Mouse (Mus musculus): ENCODE data around the gene Adcy9. TPM values are rescaled to one million over a fixed set of nuclear protein-coding genes. Genes with fewer than 3 reads are reported as not detected.

Gene Adcy9
- polyA plus RNA-seq, 1 experiment: 3.3 TPM

DNA sequence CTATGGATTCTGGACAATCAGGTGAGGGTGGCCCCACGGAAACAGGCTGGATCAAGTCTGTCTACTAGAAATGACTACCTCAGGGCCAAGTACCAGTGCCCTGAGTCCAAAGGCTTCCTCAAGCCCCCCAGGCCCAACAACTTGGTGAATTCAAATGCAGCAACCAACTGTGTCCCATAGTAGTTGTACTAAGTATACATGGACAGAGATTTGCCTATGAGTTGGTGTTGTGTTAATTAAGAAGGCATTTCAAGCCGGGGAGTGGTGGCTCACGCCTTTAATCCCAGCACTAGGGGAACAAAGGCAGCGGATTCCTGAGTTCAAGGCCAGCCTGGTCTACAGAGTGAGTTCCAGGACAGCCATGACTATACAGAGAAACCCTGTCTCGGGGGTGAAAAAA lies 143.7 kb downstream of the Adcy9 start:
- Histone ChIP-seq H3K4me3 (ENCODE audit: extremely low read depth, insufficient read depth, insufficient read length) (no peak overlapping the region), H3K27me3 (ENCODE audit: control insufficient read depth, insufficient read depth, low read length) (no peaks in the 10 kb centered on the region), H3K36me3 (ENCODE audit: control insufficient read depth, insufficient read depth, low read length) (no peaks in the 10 kb centered on the region), H3K27ac (ENCODE audit: insufficient read depth, low read length) (no peak overlapping the region), H3K4me1 (ENCODE audit: control insufficient read depth, insufficient read depth, insufficient read length) (no peaks in the 10 kb centered on the region)
- no peak for TF ChIP-seq POLR2A (IDR thresholded peaks at IDR 0.05; ENCODE audit: low read depth, low read length)
- no peak for TF ChIP-seq CTCF (IDR thresholded peaks at IDR 0.05; ENCODE audit: extremely low read depth, insufficient read depth, insufficient read length, insufficient replicate concordance)
- no peak for DNase-seq (ENCODE audit: low read depth in 1 of 2, low spot score in 2 of 2)
- 80% methylated on average over 5 of the region's 5 CpGs for WGBS

DNA sequence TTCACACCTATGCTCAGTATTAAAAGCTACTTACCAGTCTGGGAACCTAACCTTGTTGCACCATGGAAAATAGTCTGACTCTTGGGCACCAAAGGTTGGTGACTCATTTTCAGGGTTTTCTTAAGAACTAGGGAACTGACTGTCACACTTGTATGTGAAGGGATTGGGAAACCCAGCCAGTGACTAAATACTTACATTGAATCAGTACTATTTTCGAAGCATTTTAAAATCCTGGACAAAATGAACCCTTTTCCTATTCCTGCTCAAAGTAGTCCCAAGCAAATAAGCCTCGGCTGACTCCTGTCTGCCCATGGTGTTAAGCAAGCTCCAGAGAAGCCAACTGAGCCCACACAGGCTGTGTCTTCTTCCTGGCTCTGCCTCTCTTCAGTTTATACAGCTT lies 144.1 kb downstream of the Adcy9 start:
- Histone ChIP-seq H3K27me3 (ENCODE audit: control insufficient read depth, insufficient read depth, low read length) (no peaks in the 10 kb centered on the region), H3K36me3 (ENCODE audit: control insufficient read depth, insufficient read depth, low read length) (no peaks in the 10 kb centered on the region), H3K4me3 (ENCODE audit: extremely low read depth, insufficient read depth, insufficient read length) (no peak overlapping the region), H3K27ac (ENCODE audit: insufficient read depth, low read length) (no peak overlapping the region), H3K4me1 (ENCODE audit: control insufficient read depth, insufficient read depth, insufficient read length) (no peaks in the 10 kb centered on the region)
- DNase-seq (ENCODE audit: low read depth in 1 of 2, low spot score in 2 of 2): no peak
- WGBS: 69% methylated on average over 2 of the region's 2 CpGs
- TF ChIP-seq POLR2A (IDR thresholded peaks at IDR 0.05; ENCODE audit: low read depth, low read length): no peak
- TF ChIP-seq CTCF (IDR thresholded peaks at IDR 0.05; ENCODE audit: extremely low read depth, insufficient read depth, insufficient read length, insufficient replicate concordance): no peak

DNA sequence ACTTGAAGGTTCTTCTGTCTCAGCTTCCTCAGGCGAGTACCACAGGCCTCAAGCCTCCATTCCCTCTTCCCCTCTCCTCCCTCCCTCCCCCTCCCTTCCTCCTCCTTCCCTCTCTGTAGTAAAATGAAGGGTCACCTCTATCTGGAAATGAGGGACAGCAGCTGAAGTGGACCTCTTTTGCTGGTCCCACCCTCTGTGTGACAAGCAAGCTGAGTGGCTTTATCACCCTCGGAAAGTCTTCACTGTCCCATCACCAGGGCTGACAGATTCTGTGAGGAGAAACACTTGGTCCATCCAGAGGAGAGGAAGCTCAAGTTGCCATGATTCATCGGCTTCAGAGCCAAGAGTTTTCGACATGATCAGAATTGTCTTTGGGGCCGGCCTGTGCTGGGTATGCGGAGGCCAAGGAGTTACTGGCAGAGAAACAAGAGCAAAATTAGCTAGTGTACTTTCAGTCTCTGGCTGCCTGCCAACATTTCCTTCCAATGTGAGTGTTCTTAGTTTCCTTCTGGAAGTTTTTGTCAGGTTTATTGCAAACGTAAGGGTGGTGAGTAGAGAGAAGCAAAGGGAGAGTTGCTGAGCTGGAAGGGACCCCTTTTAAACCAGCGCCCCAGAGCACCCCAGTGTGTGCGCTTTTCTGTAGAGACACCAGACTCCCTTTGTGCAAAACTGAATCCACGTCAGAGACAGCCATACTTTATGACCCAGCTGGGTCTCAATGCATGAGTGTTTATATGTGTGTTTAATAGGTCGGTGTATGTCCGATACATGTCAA lies 146.4 kb downstream of the Adcy9 start:
- TF ChIP-seq CTCF (IDR thresholded peaks at IDR 0.05; ENCODE audit: extremely low read depth, insufficient read depth, insufficient read length, insufficient replicate concordance) (no peak), POLR2A (IDR thresholded peaks at IDR 0.05; ENCODE audit: low read depth, low read length) (no peak)
- no peak for DNase-seq (ENCODE audit: low read depth in 1 of 2, low spot score in 2 of 2)
- no peak overlapping the region for H3K4me3 ChIP-seq (ENCODE audit: extremely low read depth, insufficient read depth, insufficient read length)
- 79% methylated on average over 12 of the region's 12 CpGs for WGBS
- H3K36me3 ChIP-seq (ENCODE audit: control insufficient read depth, insufficient read depth, low read length): no peaks in the 10 kb centered on the region
- no peaks in the 10 kb centered on the region for H3K27me3 ChIP-seq (ENCODE audit: control insufficient read depth, insufficient read depth, low read length)
- no peak overlapping the region for H3K27ac ChIP-seq (ENCODE audit: insufficient read depth, low read length)
- H3K4me1 ChIP-seq (ENCODE audit: control insufficient read depth, insufficient read depth, insufficient read length): no peaks in the 10 kb centered on the region

DNA sequence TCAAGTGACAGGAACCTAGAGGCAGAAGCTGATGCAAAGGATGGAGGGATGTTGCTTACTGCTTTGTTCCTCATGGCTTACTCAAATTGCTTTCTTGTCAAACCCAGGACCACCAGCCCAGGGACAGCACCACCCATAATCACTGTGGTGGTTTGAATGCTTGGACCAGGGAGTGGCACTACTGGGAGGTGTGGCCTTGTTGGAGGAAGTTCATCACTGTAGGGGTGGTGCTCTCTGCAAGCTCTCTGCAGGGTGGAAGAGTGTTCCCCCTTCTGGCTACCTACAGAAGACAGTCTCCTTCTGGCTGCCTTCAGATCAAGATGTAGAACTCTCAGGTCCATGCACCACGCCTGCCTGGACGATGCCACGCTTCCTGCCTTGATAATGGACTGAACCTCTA lies 148.0 kb downstream of the Adcy9 start:
- 72% methylated on average over 3 of the region's 3 CpGs for WGBS

DNA sequence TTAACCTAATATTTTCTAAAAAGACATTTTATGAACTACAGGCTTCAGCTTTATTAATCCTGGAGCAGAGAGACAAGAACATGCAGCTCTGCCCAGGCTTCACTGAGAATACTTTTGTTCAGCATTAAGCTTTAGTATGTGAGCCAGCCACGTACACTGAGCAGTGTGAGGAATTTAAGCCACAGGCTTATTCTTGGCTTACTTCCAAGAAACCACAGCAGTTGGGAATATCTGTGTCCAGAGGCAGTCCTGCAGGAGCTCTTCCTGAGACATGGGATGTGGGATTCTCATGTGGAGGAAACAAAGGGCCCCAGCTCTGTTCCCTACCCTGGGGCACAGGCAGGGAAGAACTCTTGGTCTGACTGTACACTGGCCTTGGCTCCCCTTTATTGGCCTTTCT lies 149.4 kb downstream of the Adcy9 start:
- H3K36me3 ChIP-seq (ENCODE audit: control insufficient read depth, insufficient read depth, low read length): no peaks in the 10 kb centered on the region
- WGBS: 76% methylated on average over 1 of the region's 1 CpGs
- no peak overlapping the region for H3K4me3 ChIP-seq (ENCODE audit: extremely low read depth, insufficient read depth, insufficient read length)
- no peaks in the 10 kb centered on the region for H3K27me3 ChIP-seq (ENCODE audit: control insufficient read depth, insufficient read depth, low read length)
- no peaks in the 10 kb centered on the region for H3K4me1 ChIP-seq (ENCODE audit: control insufficient read depth, insufficient read depth, insufficient read length)
- DNase-seq (ENCODE audit: low read depth in 1 of 2, low spot score in 2 of 2): no peak
- TF ChIP-seq POLR2A (IDR thresholded peaks at IDR 0.05; ENCODE audit: low read depth, low read length): no peak
- no peak overlapping the region for H3K27ac ChIP-seq (ENCODE audit: insufficient read depth, low read length)

More for the DNA sequence above, 148.0 kb downstream of the Adcy9 start:
- Histone ChIP-seq H3K36me3 (ENCODE audit: control insufficient read depth, insufficient read depth, low read length) (no peaks in the 10 kb centered on the region), H3K4me1 (ENCODE audit: control insufficient read depth, insufficient read depth, insufficient read length) (no peaks in the 10 kb centered on the region), H3K27me3 (ENCODE audit: control insufficient read depth, insufficient read depth, low read length) (no peaks in the 10 kb centered on the region), H3K27ac (ENCODE audit: insufficient read depth, low read length) (no peak overlapping the region), H3K4me3 (ENCODE audit: extremely low read depth, insufficient read depth, insufficient read length) (no peak overlapping the region)
- DNase-seq (ENCODE audit: low read depth in 1 of 2, low spot score in 2 of 2): no peak
- TF ChIP-seq CTCF (IDR thresholded peaks at IDR 0.05; ENCODE audit: extremely low read depth, insufficient read depth, insufficient read length, insufficient replicate concordance): no peak
- TF ChIP-seq POLR2A (IDR thresholded peaks at IDR 0.05; ENCODE audit: low read depth, low read length): no peak

DNA sequence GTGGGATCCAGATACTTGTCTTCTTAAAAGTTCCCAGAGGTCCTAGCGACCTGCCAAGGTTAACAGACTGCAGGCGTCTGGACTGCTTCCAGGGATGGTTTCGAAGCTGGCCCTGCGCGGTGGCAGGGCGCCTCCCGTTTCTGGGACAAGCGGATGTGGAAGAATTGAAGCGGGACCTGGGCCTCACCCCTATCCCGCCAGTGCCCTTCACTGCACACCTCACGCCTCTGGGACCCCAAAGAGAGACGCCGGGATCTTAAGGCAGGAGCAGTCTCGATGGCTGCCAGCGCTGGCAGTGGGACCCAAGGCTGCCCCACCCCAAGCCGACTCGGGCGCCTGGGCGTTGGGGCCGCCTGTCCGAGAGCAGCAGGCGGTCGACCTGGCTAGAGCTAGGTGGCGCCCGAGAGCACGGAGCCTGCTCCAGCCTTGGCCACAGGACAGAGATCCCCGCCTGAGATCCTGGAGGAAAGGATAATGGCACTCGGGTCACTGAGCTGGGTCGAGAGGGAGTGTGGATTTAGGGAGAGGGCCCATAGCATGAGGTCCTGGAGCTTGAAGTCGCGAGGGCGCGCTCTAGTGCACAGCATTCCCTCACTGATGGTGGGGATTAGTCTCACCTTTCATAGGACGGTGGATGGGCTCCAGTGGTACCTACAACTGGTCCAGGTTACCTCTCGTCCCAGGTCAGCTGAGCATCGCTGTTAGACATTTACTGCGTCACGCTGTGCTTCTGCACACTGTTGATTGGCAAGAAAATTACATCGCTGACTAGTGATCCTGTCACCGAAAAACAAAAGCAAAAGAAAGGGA lies 152.2 kb downstream of the Adcy9 start:
- no peaks in the 10 kb centered on the region for H3K27me3 ChIP-seq (ENCODE audit: control insufficient read depth, insufficient read depth, low read length)
- DNase-seq (ENCODE audit: low read depth in 1 of 2, low spot score in 2 of 2): peak in 1 of 2 experiments; percentile 59
- H3K27ac ChIP-seq (ENCODE audit: insufficient read depth, low read length): no peak overlapping the region
- H3K4me3 ChIP-seq (ENCODE audit: extremely low read depth, insufficient read depth, insufficient read length): peak overlapping the region; percentile 37; the same call in 1 of the 2 replicates
- no peak for TF ChIP-seq POLR2A (IDR thresholded peaks at IDR 0.05; ENCODE audit: low read depth, low read length)
- peak; percentile 91 for TF ChIP-seq CTCF (IDR thresholded peaks at IDR 0.05; ENCODE audit: extremely low read depth, insufficient read depth, insufficient read length, insufficient replicate concordance)
- no peaks in the 10 kb centered on the region for H3K36me3 ChIP-seq (ENCODE audit: control insufficient read depth, insufficient read depth, low read length)
- H3K4me1 ChIP-seq (ENCODE audit: control insufficient read depth, insufficient read depth, insufficient read length): no peaks in the 10 kb centered on the region
- WGBS: 13% methylated on average over 40 of the region's 40 CpGs

DNA sequence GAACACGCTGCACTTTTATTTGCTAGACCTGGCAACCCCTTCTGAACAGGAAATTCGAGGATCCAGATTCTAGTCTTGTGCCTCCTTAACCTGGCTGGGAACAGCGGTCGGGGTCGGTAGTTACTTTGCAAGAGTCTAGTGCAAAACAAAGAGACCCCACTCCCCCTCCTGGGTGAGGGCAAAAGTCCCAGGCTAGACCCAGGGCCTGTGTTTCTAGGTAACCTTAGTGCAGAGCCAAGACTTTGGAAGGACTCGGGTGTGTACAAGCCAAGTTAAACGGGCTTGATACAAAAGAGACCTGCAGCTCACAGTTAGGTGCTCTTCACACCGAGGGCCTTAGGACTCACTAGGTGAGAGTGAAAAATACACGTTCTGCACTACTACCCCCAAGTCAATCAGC lies 152.8 kb downstream of the Adcy9 start:
- WGBS: 74% methylated on average over 9 of the region's 9 CpGs
- no peaks in the 10 kb centered on the region for H3K36me3 ChIP-seq (ENCODE audit: control insufficient read depth, insufficient read depth, low read length)
- H3K4me3 ChIP-seq (ENCODE audit: extremely low read depth, insufficient read depth, insufficient read length): no peak overlapping the region
- H3K27ac ChIP-seq (ENCODE audit: insufficient read depth, low read length): no peak overlapping the region
- no peak for DNase-seq (ENCODE audit: low read depth in 1 of 2, low spot score in 2 of 2)
- no peak for TF ChIP-seq CTCF (IDR thresholded peaks at IDR 0.05; ENCODE audit: extremely low read depth, insufficient read depth, insufficient read length, insufficient replicate concordance)
- no peak for TF ChIP-seq POLR2A (IDR thresholded peaks at IDR 0.05; ENCODE audit: low read depth, low read length)
- H3K27me3 ChIP-seq (ENCODE audit: control insufficient read depth, insufficient read depth, low read length): no peaks in the 10 kb centered on the region
- no peaks in the 10 kb centered on the region for H3K4me1 ChIP-seq (ENCODE audit: control insufficient read depth, insufficient read depth, insufficient read length)
